Mouse (Mus musculus) CH12.LX (cell line): ENCODE data around the gene Fam53a.

Source experiments
- MYC ChIP-seq: IDR thresholded peaks from 2 replicates; pipeline ENCODE4 v1.6.1; 2011; ENCODE audit warnings: low read depth, mild to moderate bottlenecking, improper control_type of control experiment, low read length
- POLR2A ChIP-seq: IDR thresholded peaks from 2 replicates; pipeline ENCODE4 v1.6.1; 2011; ENCODE audit warnings: low read depth, mild to moderate bottlenecking, improper control_type of control experiment, low read length
- POLR2AphosphoS2 ChIP-seq: IDR thresholded peaks from 2 replicates; pipeline ENCODE4 v1.6.1; 2011; ENCODE audit warnings: low read depth, low read length, improper control_type of control experiment

- TF ChIP-seq MYC (no peak), POLR2A (no peak), POLR2AphosphoS2 (no peak)
These were observed 35.8 kb downstream of the Fam53a start for GRCm38 (mm10) chr5:33593620-33594019.
